Mouse (Mus musculus) lung, adult 2 months (tissue): ENCODE measurements at regions not wholly inside any gene's neighbourhood (a gene's known extent, or its start where the extent isn't known, plus 50 kb on each side); places are given as distances from the start of the nearest gene placed in this dataset.

Experiments used
- CTCF ChIP-seq: fragments of 200-500 bp; IDR thresholded peaks from 2 replicates; pipeline ENCODE4 v1.5.1; 2011; ENCODE audit warnings: mild to moderate bottlenecking, low read length, control low read depth; ENCODE audit not compliant: insufficient read depth
- POLR2A ChIP-seq: fragments of 200-500 bp; IDR thresholded peaks from 2 replicates; pipeline ENCODE4 v1.6.1; 2011; ENCODE audit warnings: low read depth, mild to moderate bottlenecking, control low read depth, low read length, borderline replicate concordance; ENCODE audit errors: extremely low read depth

- TF ChIP-seq CTCF (0 out of 2 replicates have a peak, but pooled peaks have one; percentile 29), POLR2A (no peak)
Measured at GRCm38 (mm10) chr3:17848181-17848580, 100.0 kb upstream of the Cypt12 start.
